Mouse (Mus musculus) liver, adult 2 months (tissue): ENCODE measurements around the gene En1. TPM values are rescaled to one million over a fixed set of nuclear protein-coding genes. Genes with fewer than 3 reads are reported as not detected.

Experiments
- DNase-seq: peaks from one replicate; pipeline ENCODE4 v3.0.0-alpha.2; 2011; ENCODE audit warnings: low read depth, low spot score; ENCODE audit errors: extremely low read depth
- H3K27ac ChIP-seq: fragments of 200-500 bp; replicated peaks from 2 replicates; pipeline ENCODE4 v1.5.1; 2012; ENCODE audit warnings: low read depth, mild to moderate bottlenecking, control low read depth, inconsistent platforms, low read length; ENCODE audit not compliant: insufficient read depth
- H3K27me3 ChIP-seq: fragments of 200-500 bp; 2 replicates; pipeline ENCODE4 v1.6.1; 2012; ENCODE audit warnings: mild to moderate bottlenecking, moderate library complexity, low read length, inconsistent platforms; ENCODE audit not compliant: control insufficient read depth, insufficient read depth
- H3K36me3 ChIP-seq: fragments of 200-500 bp; 2 replicates; pipeline ENCODE4 v1.6.1; 2012; ENCODE audit warnings: low read length, inconsistent platforms; ENCODE audit not compliant: control insufficient read depth, insufficient read depth
- H3K4me1 ChIP-seq: fragments of 200-500 bp; 2 replicates; pipeline ENCODE4 v1.6.1; 2011; ENCODE audit warnings: low read length; ENCODE audit not compliant: control insufficient read depth, insufficient read depth
- H3K4me3 ChIP-seq: fragments of 200-500 bp; 2 replicates; pipeline ENCODE4 v1.5.1; 2011; ENCODE audit warnings: low read depth, mild to moderate bottlenecking, control low read depth, low read length, moderate library complexity; ENCODE audit not compliant: insufficient read depth
- H3K79me2 ChIP-seq: fragments of 200-500 bp; 2 replicates; pipeline ENCODE4 v1.6.1; 2012; ENCODE audit warnings: inconsistent platforms, mild to moderate bottlenecking, low read length, moderate library complexity; ENCODE audit not compliant: control insufficient read depth, insufficient read depth
- H3K9ac ChIP-seq: fragments of 200-500 bp; 2 replicates; pipeline ENCODE4 v1.6.1; 2012; ENCODE audit warnings: low read depth, mild to moderate bottlenecking, control low read depth, inconsistent platforms, low read length
- CTCF ChIP-seq: fragments of 200-500 bp; IDR thresholded peaks from 2 replicates; pipeline ENCODE4 v1.5.1; 2011; ENCODE audit warnings: low read depth, low read length, control low read depth
- POLR2A ChIP-seq: fragments of 200-500 bp; IDR thresholded peaks from 2 replicates; pipeline ENCODE4 v1.6.1; 2011; ENCODE audit warnings: low read length, control low read depth; ENCODE audit not compliant: insufficient read depth; ENCODE audit errors: extremely low read depth
- WGBS: fragments of 180-500 bp; shearing (Covaris S2); methylation state at CpG from one replicate; pipeline ENCODE4 v1.1.7; 2018; 5-methylcytosine and 5-hydroxymethylcytosine counted together
- polyA plus RNA-seq: library from polyadenylated mRNA; depleted of rRNA; stranded (reverse); fragments of >200 nt; gene quantifications from 2 replicates; pipeline ENCODE4 v1.2.3, GENCODE M21; 2012
- total RNA-seq: library from RNA; depleted of rRNA; stranded (reverse); fragments of >200 nt; gene quantifications from 2 replicates; pipeline ENCODE4 v1.2.3, GENCODE M21; 2014

The En1 gene
- total and polyA plus RNA-seq, 2 experiments: not detected

DNA sequence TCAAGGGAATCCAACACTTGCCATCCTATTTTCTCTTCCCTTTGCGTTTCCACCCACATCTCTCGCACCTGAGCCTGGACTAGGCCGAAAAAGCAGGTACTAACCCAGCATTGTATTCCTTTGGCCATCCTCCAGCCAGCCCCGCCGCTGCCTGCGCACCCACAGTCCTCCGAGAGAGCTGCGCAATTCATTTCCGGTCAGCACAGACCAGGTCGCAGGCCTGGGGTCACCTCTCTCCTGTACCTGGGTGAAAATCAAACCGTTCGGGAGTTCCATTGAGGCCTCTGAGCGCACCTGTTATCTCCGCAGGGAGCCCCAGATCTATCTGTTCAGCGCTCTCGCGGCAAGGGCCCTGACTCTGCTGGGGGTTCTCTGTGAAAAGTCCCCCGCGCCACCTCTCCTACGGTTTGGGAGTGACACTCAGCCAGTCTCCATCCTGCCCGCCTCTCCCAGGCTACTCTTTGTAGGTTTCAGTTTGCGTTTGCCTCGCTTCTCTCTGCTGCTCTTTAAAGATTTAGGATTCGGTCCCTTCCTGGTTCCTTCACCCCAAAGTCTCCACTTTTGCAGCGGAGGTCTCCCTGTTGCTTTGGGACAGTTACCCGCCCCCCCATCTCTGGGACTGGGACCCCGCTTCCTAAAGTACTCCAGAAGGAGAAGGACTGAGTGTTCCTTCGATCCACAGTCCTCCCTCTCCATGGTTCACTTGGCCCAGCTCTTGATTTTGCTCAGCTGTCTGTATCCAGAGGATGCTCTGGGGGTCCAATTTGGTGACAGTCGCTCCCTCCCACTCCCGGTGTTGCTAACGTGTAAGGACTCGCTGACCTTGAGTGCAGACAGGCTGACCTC is 11.5 kb downstream of the En1 start:
- Histone ChIP-seq H3K27ac (no peak overlapping the region), H3K4me3 (no peak overlapping the region), H3K9ac (no peak overlapping the region), H3K27me3 (peaks cover 8% of the 10 kb centered on the region), H3K79me2 (no peaks in the 10 kb centered on the region), H3K4me1 (no peaks in the 10 kb centered on the region), H3K36me3 (no peaks in the 10 kb centered on the region)
- DNase-seq: no peak
- 5% methylated on average over 32 of the region's 32 CpGs for WGBS
- TF ChIP-seq POLR2A (no peak), CTCF (no peak)

DNA sequence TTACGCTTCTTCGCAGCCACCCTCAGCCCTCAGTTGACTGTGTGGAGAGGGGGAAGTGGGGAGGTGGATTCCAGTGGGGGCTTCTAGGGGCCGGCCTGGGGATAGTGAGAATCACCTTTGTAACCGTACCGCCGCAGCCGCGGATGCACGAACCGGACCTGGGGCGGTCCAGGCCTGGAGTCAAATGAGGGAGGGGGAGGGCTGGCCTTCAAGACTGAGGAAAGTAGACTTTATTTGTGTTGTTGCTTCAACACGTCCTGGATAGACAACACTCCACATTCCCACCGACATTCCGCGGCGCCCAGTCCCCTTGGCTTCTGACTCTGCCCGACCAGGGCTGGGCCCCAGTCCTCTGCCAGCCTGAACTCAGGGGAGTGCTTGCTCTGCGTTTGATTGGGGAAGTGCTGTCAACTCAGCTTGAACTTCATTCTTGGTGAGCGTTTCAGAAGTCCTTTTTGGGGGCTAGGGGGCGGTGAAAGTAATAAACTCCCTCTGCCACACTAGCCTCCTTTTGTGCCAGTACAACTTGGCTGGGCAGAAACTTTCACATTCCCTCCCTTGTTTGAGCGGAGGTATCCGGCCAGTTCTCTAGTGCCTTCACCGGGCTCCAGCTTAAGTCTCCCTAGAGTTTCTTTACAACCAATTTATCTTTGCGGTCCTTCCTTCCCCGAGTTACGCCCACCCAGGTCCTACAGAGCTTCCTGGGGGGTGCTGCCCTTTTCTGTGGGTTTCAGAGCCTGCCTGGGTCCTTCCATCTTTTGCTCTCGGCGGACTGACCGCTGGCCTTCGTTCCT is 12.3 kb downstream of the En1 start:
- 3% methylated on average over 30 of the region's 30 CpGs for WGBS

GRCm38 (mm10) chr1:120615521-120615920 is 13.3 kb downstream of the En1 start:
- H3K27me3 ChIP-seq: peaks cover 8% of the 10 kb centered on the region
- DNase-seq: no peak
- H3K9ac ChIP-seq: no peak overlapping the region
- no peak overlapping the region for H3K27ac ChIP-seq
- H3K36me3 ChIP-seq: no peaks in the 10 kb centered on the region
- H3K4me3 ChIP-seq: no peak overlapping the region
- no peaks in the 10 kb centered on the region for H3K4me1 ChIP-seq
- TF ChIP-seq CTCF (no peak), POLR2A (no peak)
- H3K79me2 ChIP-seq: no peaks in the 10 kb centered on the region
- WGBS: 3% methylated on average over 4 of the region's 4 CpGs

More for the DNA sequence above, 12.3 kb downstream of the En1 start:
- Histone ChIP-seq H3K27me3 (peaks cover 8% of the 10 kb centered on the region), H3K9ac (no peak overlapping the region), H3K36me3 (no peaks in the 10 kb centered on the region), H3K79me2 (no peaks in the 10 kb centered on the region), H3K27ac (no peak overlapping the region), H3K4me1 (no peaks in the 10 kb centered on the region), H3K4me3 (no peak overlapping the region)
- TF ChIP-seq CTCF (no peak), POLR2A (no peak)
- no peak for DNase-seq

GRCm38 (mm10) chr1:120615927-120616326 is 13.7 kb downstream of the En1 start:
- Histone ChIP-seq H3K27ac (no peak overlapping the region), H3K79me2 (no peaks in the 10 kb centered on the region), H3K4me3 (no peak overlapping the region), H3K27me3 (peaks cover 8% of the 10 kb centered on the region), H3K9ac (no peak overlapping the region), H3K4me1 (no peaks in the 10 kb centered on the region), H3K36me3 (no peaks in the 10 kb centered on the region)
- TF ChIP-seq POLR2A (no peak), CTCF (no peak)
- WGBS: 4% methylated on average over 9 of the region's 9 CpGs
- no peak for DNase-seq

GRCm38 (mm10) chr1:120621383-120621782 is 19.2 kb downstream of the En1 start:
- Histone ChIP-seq H3K9ac (no peak overlapping the region), H3K4me1 (no peaks in the 10 kb centered on the region), H3K27me3 (peaks cover 3% of the 10 kb centered on the region; the same call in 1 of the 2 replicates), H3K4me3 (no peak overlapping the region), H3K36me3 (no peaks in the 10 kb centered on the region), H3K79me2 (no peaks in the 10 kb centered on the region), H3K27ac (no peak overlapping the region)
- WGBS: 34% methylated on average over 5 of the region's 5 CpGs
- TF ChIP-seq POLR2A: no peak
- TF ChIP-seq CTCF: no peak
- DNase-seq: no peak
